Mouse (Mus musculus): ENCODE measurements around the gene A4galt. TPM values are rescaled to one million over a fixed set of nuclear protein-coding genes. Genes with fewer than 3 reads are reported as not detected.
A peak's percentile ranks its signal among the peaks of the same experiment; 100 is the strongest.

A4galt gene
- total and polyA plus RNA-seq, 3 experiments = 11.2 to 23.6 (median 15.9) TPM

GRCm38 (mm10) chr15:83223208-83223962, 28.2 kb downstream of the A4galt start:
- H3K79me2 ChIP-seq (replicated peaks; ENCODE audit: control insufficient read depth, extremely low read depth, insufficient read depth, poor library complexity, severe bottlenecking) = no peaks in the 10 kb centered on the region

GRCm38 (mm10) chr15:83221721-83222120, 29.9 kb downstream of the A4galt start:
- in situ Hi-C loops (cut with MboI; ENCODE audit: low pct_ligation_motif_present, low pct_unique_long_range_greater_than_20kb, low sequenced_read_pairs) = loop anchor here (25.0 kb wide), 2 partner anchors 291 to 409 kb away; partner anchors contain the start of gene Ttll1
- no peaks in the 10 kb centered on the region for H3K27me3 ChIP-seq (replicated peaks)
- dilution Hi-C loops (cut with MboI; ENCODE audit: extremely low pct_ligation_motif_present, extremely low pct_unique_long_range_greater_than_20kb, low sequenced_read_pairs) = no loop called here
- TF ChIP-seq RAD21 (IDR thresholded peaks at IDR 0.05; ENCODE audit: low read depth, low read length) (0 out of 2 replicates have a peak, but pooled peaks have one; percentile 2), CHD2 (IDR thresholded peaks at IDR 0.05; ENCODE audit: low read length) (peak; percentile 64), ELF1 (IDR thresholded peaks at IDR 0.05; ENCODE audit: low read depth, low read length) (no peak; the same call in 1 of the 2 replicates), ZKSCAN1 (IDR thresholded peaks at IDR 0.05; ENCODE audit: borderline replicate concordance, low read depth, low read length) (no peak), ZC3H11A (IDR thresholded peaks at IDR 0.05; ENCODE audit: low read depth, low read length) (no peak), NELFE (IDR thresholded peaks at IDR 0.05; ENCODE audit: low read depth, low read length) (no peak; the same call in 1 of the 2 replicates), ZMIZ1 (IDR thresholded peaks at IDR 0.05; ENCODE audit: low read depth, low read length) (0 out of 2 replicates have a peak, but pooled peaks have one; percentile 30), TBP (conservative IDR thresholded peaks at IDR 0.05; ENCODE audit: low read depth, low read length) (peak; percentile 84), NRF1 (IDR thresholded peaks at IDR 0.05; ENCODE audit: low read depth, low read length) (no peak), MAFK (IDR thresholded peaks at IDR 0.05; ENCODE audit: insufficient replicate concordance, low read length) (0 out of 2 replicates have a peak, but pooled peaks have one; percentile 22), USF1 (IDR thresholded peaks at IDR 0.05; ENCODE audit: low read depth, low read length) (no peak), E2F4 (IDR thresholded peaks at IDR 0.05; ENCODE audit: insufficient replicate concordance, low read depth, low read length) (0 out of 2 replicates have a peak, but pooled peaks have one; percentile 68), BHLHE40 (IDR thresholded peaks at IDR 0.05; ENCODE audit: low read depth, low read length) (peak; percentile 81), JUND (conservative IDR thresholded peaks at IDR 0.05; ENCODE audit: low read depth, low read length) (peak; percentile 81), ZNF384 (IDR thresholded peaks at IDR 0.05; ENCODE audit: low read depth, low read length) (peak; percentile 41), IRF4 (IDR thresholded peaks at IDR 0.05; ENCODE audit: low read depth, low read length) (peak; percentile 98), RCOR1 (conservative IDR thresholded peaks at IDR 0.05; ENCODE audit: low read depth, low read length) (0 out of 2 replicates have a peak, but pooled peaks have one; percentile 71), MYC (IDR thresholded peaks at IDR 0.05; ENCODE audit: low read depth, low read length) (peak; percentile 90), CHD1 (IDR thresholded peaks at IDR 0.05; ENCODE audit: low read depth, low read length) (no peak), EP300 (IDR thresholded peaks at IDR 0.05; ENCODE audit: low read length) (peak; percentile 96), SMC3 (IDR thresholded peaks at IDR 0.05; ENCODE audit: low read depth, low read length) (peak; percentile 18; the same call in 1 of the 2 replicates), KAT2A (IDR thresholded peaks at IDR 0.05; ENCODE audit: insufficient replicate concordance, low read length) (no peak), ETS1 (conservative IDR thresholded peaks at IDR 0.05; ENCODE audit: low read depth, low read length) (peak; percentile 86), PAX5 (IDR thresholded peaks at IDR 0.05; ENCODE audit: low read length) (no peak), HCFC1 (IDR thresholded peaks at IDR 0.05; ENCODE audit: low read depth, low read length) (peak; percentile 49)

More at GRCm38 (mm10) chr15:83223208-83223962, 28.2 kb downstream of the A4galt start:
- peak overlapping the region; percentile 30 for H3K9ac ChIP-seq (ENCODE audit: insufficient read depth, low read depth)
- H3K4me1 ChIP-seq (ENCODE audit: control insufficient read depth in 1 of 2, insufficient read depth in 2 of 2) = peaks cover 27 to 55% of the 10 kb centered on the region in 2 experiments
- peak; percentile 89 for DNase-seq (ENCODE audit: extremely low read depth)
- in situ Hi-C loops (cut with MboI; ENCODE audit: low pct_ligation_motif_present, low pct_unique_long_range_greater_than_20kb, low sequenced_read_pairs) = loop anchor here (25.0 kb wide), 2 partner anchors 289 to 411 kb away; partner anchors contain the start of gene Ttll1
- H3K27ac ChIP-seq (ENCODE audit: insufficient read depth, low read depth) = peak overlapping the region; percentile 74
- TF ChIP-seq IRF4 (IDR thresholded peaks at IDR 0.05; ENCODE audit: low read depth, low read length) = peak; percentile 54; the same call in 1 of the 2 replicates
- peak; percentile 78 for TF ChIP-seq TCF12 (IDR thresholded peaks at IDR 0.05; ENCODE audit: low read depth, low read length)
- peak; percentile 56 for TF ChIP-seq EP300 (IDR thresholded peaks at IDR 0.05; ENCODE audit: low read length)
- TF ChIP-seq MXI1 (IDR thresholded peaks at IDR 0.05; ENCODE audit: low read depth, low read length) = peak; percentile 58; the same call in 1 of the 2 replicates
- TF ChIP-seq MAZ (IDR thresholded peaks at IDR 0.05; ENCODE audit: low read depth, low read length) = peak; percentile 76
- 0 out of 2 replicates have a peak, but pooled peaks have one; percentile 6 for TF ChIP-seq RCOR1 (conservative IDR thresholded peaks at IDR 0.05; ENCODE audit: low read depth, low read length)
- TF ChIP-seq MAX (IDR thresholded peaks at IDR 0.05; ENCODE audit: low read length) = no peak
- no peak for TF ChIP-seq USF2 (conservative IDR thresholded peaks at IDR 0.05; ENCODE audit: low read depth, low read length)
- TF ChIP-seq MEF2A (IDR thresholded peaks at IDR 0.05; ENCODE audit: borderline replicate concordance, low read depth, low read length) = peak; percentile 78
- TF ChIP-seq ZMIZ1 (IDR thresholded peaks at IDR 0.05; ENCODE audit: low read depth, low read length) = no peak; the same call in 1 of the 2 replicates
- TF ChIP-seq UBTF (IDR thresholded peaks at IDR 0.05; ENCODE audit: low read depth, low read length) = no peak
- peak; percentile 86 for TF ChIP-seq ETS1 (conservative IDR thresholded peaks at IDR 0.05; ENCODE audit: low read depth, low read length)
- H3K27me3 ChIP-seq (replicated peaks) = no peaks in the 10 kb centered on the region
- H3K4me3 ChIP-seq (replicated peaks in 1 of 3; ENCODE audit: low read depth in 2 of 3, low read length in 2 of 3, poor library complexity in 1 of 3) = no peak overlapping the region
- peak overlapping the region; percentile 38 for H3K4me2 ChIP-seq (ENCODE audit: insufficient read depth, low read depth, poor library complexity, severe bottlenecking)
- dilution Hi-C loops (cut with MboI; ENCODE audit: extremely low pct_ligation_motif_present, extremely low pct_unique_long_range_greater_than_20kb, low sequenced_read_pairs) = no loop called here
- peaks cover 8% of the 10 kb centered on the region for H3K9me3 ChIP-seq (replicated peaks; ENCODE audit: low read length)
- peaks cover 10 to 29% of the 10 kb centered on the region in 2 experiments for H3K36me3 ChIP-seq (replicated peaks in 1 of 2; ENCODE audit: control insufficient read depth in 1 of 2, insufficient read depth in 1 of 2, low read length in 1 of 2)

More at GRCm38 (mm10) chr15:83221721-83222120, 29.9 kb downstream of the A4galt start:
- peaks cover 0 to 14% of the 10 kb centered on the region in 2 experiments for H3K36me3 ChIP-seq (replicated peaks in 1 of 2; ENCODE audit: control insufficient read depth in 1 of 2, insufficient read depth in 1 of 2, low read length in 1 of 2)
- peak overlapping the region; percentile 3; the same call in 1 of the 2 replicates for H3K27ac ChIP-seq (ENCODE audit: insufficient read depth, low read depth)
- no peak overlapping the region for H3K4me2 ChIP-seq (ENCODE audit: insufficient read depth, low read depth, poor library complexity, severe bottlenecking)
- H3K79me2 ChIP-seq (replicated peaks; ENCODE audit: control insufficient read depth, extremely low read depth, insufficient read depth, poor library complexity, severe bottlenecking) = no peaks in the 10 kb centered on the region
- no peak overlapping the region for H3K4me3 ChIP-seq (replicated peaks in 1 of 3; ENCODE audit: low read depth in 2 of 3, low read length in 2 of 3, poor library complexity in 1 of 3)
- H3K9ac ChIP-seq (ENCODE audit: insufficient read depth, low read depth) = no peak overlapping the region
- H3K4me1 ChIP-seq (ENCODE audit: control insufficient read depth in 1 of 2, insufficient read depth in 2 of 2) = peaks cover 34 to 56% of the 10 kb centered on the region in 2 experiments
- peak; percentile 92 for DNase-seq (ENCODE audit: extremely low read depth)
- H3K9me3 ChIP-seq (replicated peaks; ENCODE audit: low read length) = peaks cover 8% of the 10 kb centered on the region

All from CH12.LX (cell line).